Mouse (Mus musculus) spleen, adult 18-20 months (tissue): Measurements from ENCODE around the gene St6gal1.
A peak's percentile ranks its signal among the peaks of the same experiment; 100 is the strongest.

Experiments used
- DNase-seq, 2 experiments: peaks; one replicate each; pipeline ENCODE4 v3.0.0; 2022; ENCODE audit warnings: mixed read lengths in 2 of 2

St6gal1 gene

DNA sequence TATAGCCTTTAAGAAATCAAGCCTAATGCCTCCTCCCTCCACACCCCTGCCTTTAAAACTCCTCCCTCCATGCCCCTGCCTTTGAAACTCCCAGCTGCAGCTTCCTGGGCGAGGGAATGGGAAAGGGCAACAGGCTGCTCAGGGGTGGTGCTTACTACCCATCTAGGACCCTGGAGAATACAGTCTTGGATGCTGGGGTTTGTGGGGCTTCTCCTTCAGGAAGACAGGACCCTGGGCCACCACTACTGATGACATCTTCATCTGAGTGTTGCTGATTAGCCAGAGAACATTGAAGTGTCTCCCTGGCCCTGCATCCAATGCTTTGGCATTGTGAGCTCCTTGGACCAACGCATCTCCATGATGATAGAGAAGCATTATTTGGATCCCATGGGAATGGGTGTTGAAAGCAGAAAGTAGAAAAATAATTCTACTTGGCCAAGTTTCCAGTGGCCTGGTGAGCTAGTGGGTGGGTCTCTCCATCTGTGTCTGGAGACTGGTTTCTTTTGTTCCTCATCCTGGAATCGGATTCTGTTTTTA, 137.0 kb downstream of the St6gal1 start:
- no peak for DNase-seq

- no peak for DNase-seq
These were observed 139.9 kb downstream of the St6gal1 start for GRCm38 (mm10) chr16:23364328-23364990.

DNA sequence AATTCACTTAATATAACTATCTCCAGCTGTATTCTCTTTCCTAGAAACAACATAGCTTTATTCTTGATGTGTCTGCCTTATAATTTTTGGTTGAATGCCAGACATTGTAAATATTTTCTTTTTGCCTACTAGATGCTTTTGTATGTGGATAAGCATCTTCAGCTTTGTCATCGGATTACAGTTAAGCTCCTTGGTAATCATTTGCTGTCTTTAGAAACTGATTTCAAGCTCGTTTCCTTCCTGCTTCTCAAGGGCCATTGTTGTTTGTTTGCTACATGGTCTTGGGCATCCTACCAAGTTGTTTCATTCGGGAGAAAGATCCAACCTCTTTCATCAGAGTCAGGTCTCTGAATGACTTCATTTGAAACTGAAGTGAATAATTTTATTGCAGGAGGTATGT, 144.6 kb downstream of the St6gal1 start:
- DNase-seq, result no peak

GRCm38 (mm10) chr16:23370724-23371123, 146.2 kb downstream of the St6gal1 start:
- DNase-seq, result no peak

DNA sequence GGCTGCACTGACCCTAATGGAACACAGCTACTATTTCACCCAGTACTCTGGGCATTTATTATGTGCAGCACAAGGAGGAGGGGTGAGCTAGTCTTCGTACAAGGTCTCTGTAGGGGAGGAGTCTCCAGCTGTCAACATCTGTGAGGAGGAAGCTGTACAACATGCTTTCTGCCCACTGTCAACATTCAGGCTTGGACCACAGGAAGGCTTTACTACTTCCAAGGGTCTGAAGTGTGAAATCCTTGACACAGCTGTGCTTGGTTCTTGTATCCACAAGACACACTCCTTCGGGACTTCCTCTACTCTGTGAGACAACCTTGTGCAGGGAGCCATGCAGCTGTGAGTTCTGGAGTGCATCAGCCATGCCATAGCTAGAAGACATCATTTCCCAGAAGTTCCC, 147.8 kb downstream of the St6gal1 start:
- no peak for DNase-seq

DNA sequence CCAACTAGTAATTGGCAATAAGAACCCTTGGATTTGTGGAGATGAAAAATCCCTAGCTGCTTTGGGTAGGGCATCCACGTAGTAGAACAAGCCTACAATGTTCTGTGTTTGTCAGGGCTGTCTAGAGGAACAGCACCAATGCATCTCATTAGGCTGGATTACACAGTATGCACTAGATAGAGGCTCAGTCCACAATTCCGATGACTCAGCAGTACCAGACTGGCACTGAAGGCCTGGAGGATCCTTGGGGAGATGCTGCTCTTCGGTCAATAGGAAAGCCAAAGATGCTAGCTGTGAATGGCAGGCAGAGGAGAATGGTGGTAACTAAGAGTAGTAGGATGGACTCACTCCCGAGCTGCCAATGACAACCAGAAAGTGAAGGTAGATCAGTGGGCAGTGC, 149.5 kb downstream of the St6gal1 start:
- no peak for DNase-seq

GRCm38 (mm10) chr16:23374938-23375337, 150.4 kb downstream of the St6gal1 start:
- no peak for DNase-seq

- no peak for DNase-seq
These were observed 151.6 kb downstream of the St6gal1 start for GRCm38 (mm10) chr16:23376189-23376588.

DNA sequence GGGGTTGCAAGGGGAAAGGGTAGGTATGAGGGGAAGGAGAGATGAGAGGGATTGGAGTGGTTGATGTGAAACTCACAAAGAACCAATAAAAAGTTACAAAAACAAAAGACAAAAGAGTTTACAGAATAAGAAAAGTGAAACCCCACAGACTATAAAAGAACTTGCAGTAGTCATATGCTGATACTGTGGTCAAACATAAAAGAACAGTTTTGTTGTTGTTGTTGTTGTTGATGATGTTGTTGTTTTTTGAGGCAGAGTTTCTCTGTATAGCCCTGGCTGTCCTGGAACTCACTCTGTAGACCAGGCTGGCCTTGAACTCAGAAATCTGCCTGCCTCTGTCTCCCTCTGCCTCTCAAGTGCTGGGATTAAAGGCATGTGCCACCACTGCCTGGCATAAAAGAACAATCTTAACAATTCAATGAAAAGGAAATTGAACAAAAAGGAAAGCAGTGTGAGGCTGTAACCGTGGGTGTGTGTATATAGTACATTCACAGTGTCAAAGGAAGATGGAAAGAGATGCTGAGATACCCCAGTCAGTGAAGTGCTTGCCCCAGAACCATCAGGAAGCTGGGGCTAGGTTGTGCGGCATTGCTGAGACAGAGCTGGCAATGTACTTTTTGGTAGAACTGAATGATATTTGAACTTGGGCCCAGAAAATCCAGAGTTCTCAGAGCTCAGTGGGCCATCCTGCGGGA, 155.1 kb downstream of the St6gal1 start:
- no peak for DNase-seq

DNA sequence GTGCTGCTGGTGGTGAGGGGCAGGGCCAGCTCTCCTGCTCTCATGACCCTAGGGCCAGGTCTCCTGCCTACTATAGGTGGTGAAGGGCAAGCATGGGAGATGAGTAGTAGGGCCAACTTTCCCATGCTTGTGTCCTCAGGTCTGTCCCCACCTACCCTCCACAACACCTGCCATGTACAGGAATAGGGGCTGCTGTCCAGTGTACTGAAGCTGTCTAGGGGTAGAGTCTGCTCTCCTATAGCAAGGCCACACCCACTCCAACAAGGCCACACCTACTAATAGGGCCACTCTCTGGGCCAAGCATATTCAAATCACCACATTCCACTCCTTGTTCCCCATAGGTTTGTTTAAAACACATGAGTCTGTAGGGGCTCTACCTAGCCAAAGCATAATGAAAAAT, 159.8 kb downstream of the St6gal1 start:
- no peak for DNase-seq

DNA sequence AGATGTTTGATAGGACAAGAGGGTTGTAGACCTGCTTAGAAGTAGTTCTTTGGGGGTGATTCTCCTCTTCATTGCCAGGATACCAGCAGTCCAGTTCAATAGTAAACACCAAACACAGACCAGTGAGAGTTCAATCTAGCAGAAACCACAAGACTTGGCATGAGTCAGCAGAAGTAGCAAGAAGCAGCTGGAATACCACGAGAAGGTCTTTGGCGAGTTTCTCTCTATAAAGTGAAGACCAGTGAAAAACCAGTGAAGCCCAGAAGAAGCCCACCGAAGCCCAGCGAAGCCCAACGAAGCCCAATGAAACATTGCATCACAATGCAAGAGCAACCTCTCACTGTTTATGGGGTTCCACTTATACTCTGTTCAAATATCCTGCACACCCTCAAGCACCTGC, 173.4 kb downstream of the St6gal1 start:
- no peak for DNase-seq

DNA sequence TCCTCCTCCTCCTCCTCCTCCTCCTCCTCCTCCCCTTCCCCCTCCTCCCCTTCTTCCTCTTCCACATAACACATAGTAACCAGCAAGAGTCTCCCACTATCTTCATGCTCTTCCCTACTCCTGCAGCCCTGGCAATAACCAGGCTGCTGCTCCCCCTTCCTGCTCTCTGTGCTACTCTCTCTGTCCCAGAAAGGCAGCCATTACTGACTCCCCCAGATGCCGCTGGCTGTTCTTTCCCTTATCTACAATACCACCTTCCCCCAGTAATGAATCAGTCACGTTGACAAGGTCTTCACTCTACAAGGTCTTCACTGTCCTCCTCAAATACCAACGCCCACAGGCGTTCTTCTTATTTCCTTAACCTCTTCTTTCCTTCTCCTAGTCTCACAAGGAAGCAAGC, 176.9 kb downstream of the St6gal1 start:
- no peak for DNase-seq

DNA sequence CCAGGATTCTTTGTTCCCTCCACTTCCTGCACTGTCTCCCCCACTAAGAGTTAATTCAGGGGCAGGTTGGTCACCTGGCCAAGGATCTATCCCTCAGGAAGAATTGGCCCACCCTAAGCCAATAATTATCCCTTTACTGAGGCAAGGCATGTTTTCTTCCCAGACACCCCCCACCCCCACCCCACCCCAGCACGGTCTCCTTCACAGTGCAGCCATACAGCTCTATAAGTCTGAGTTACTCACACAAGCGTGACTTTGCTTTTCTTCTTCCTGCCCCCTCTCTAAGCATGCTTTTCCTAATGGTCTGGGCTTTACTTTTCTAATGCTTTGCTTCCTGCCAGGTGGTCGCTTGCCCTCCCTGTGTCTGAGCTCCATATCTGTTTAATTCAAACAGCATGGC, 177.4 kb downstream of the St6gal1 start:
- DNase-seq, result no peak

DNA sequence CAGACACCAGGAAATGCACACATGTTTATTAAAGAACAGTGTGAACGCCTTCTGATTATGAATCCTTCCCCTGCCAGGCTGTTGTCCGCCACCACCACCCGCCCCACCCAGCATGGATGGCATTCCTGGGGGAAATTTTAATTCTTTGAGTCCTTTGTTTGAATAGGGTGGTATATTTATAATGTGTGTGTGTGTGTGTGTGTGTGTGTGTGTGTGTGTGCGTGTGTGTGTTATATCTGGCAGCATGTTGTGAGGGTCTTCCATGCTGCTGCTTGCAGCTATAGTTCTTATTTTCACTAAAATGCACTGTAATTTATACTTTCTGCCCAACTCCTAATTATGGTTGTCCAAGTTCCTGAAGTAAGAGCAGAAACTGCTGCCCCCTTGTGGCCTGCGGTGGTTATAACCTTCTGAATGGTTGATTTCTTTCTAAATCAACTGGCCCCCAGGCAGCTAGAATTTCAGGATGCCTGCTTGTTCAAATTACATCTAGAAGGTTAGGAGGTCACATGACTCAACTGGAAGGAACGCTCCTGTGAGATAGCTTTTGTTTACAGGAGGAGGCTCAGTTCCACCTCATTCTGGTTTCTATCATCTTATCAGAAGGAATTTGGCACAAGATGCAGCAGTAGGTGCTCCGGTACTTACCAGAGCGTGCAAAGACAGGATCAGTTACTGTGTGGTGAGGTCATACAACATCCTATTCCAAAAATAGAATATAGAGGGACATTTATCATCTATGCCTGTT, 178.6 kb downstream of the St6gal1 start:
- DNase-seq, result peak; percentile 52 to 81
